Mouse (Mus musculus) megakaryocyte, embryonic 14.5 days (primary cell): ENCODE results near the gene Anks1b. TPM values are rescaled to one million over a fixed set of nuclear protein-coding genes. Genes with fewer than 3 reads are reported as not detected.

Source experiments
- H3K27me3 ChIP-seq: replicated peaks from 2 replicates; pipeline ENCODE3; 2012; ENCODE audit warnings: inconsistent platforms
- H3K36me3 ChIP-seq: replicated peaks from 2 replicates; pipeline ENCODE3; 2012; ENCODE audit warnings: low read length, inconsistent platforms, mixed read lengths
- H3K4me1 ChIP-seq: 2 replicates; pipeline ENCODE4 v1.6.1; 2012; ENCODE audit warnings: inconsistent platforms
- H3K4me3 ChIP-seq: replicated peaks from 2 replicates; pipeline ENCODE3; 2012; ENCODE audit warnings: moderate library complexity, mild to moderate bottlenecking, inconsistent platforms
- H3K9me3 ChIP-seq: 2 replicates; pipeline ENCODE4 v1.6.1; 2012; ENCODE audit warnings: inconsistent platforms
- FLI1 ChIP-seq: IDR thresholded peaks from 2 replicates; pipeline ENCODE4 v1.6.1; 2012; ENCODE audit warnings: low read length, inconsistent platforms, mixed read lengths
- GATA1 ChIP-seq: IDR thresholded peaks from 3 replicates; pipeline ENCODE4 v1.6.1; 2012; ENCODE audit warnings: mixed read lengths, low read length, inconsistent platforms, borderline replicate concordance
- polyA plus RNA-seq: library from polyadenylated mRNA; stranded (reverse); fragments of >175 nt; gene quantifications from 2 replicates; pipeline ENCODE4 v1.2.3, GENCODE M21; 2012; ENCODE audit warnings: low replicate concordance; ENCODE audit not compliant: insufficient read depth

Gene Anks1b
- polyA plus RNA-seq, 1 experiment: not detected

GRCm38 (mm10) chr10:90431527-90431926 lies 558.2 kb downstream of the Anks1b start:
- TF ChIP-seq FLI1: no peak
- TF ChIP-seq GATA1: no peak
- H3K4me3 ChIP-seq: no peak overlapping the region

GRCm38 (mm10) chr10:90431974-90432373 lies 558.7 kb downstream of the Anks1b start:
- H3K27me3 ChIP-seq: no peaks in the 10 kb centered on the region
- no peak overlapping the region for H3K4me3 ChIP-seq
- TF ChIP-seq GATA1 (no peak), FLI1 (no peak)
- no peaks in the 10 kb centered on the region for H3K36me3 ChIP-seq
- H3K9me3 ChIP-seq: peaks cover 15% of the 10 kb centered on the region
- H3K4me1 ChIP-seq: no peaks in the 10 kb centered on the region

More at GRCm38 (mm10) chr10:90431527-90431926, 558.2 kb downstream of the Anks1b start:
- peaks cover 15% of the 10 kb centered on the region for H3K9me3 ChIP-seq
- no peaks in the 10 kb centered on the region for H3K27me3 ChIP-seq
- H3K4me1 ChIP-seq: no peaks in the 10 kb centered on the region
- H3K36me3 ChIP-seq: no peaks in the 10 kb centered on the region

- Histone ChIP-seq H3K27me3 (no peaks in the 10 kb centered on the region), H3K36me3 (no peaks in the 10 kb centered on the region), H3K4me1 (no peaks in the 10 kb centered on the region), H3K4me3 (no peak overlapping the region), H3K9me3 (peaks cover 15% of the 10 kb centered on the region)
- TF ChIP-seq FLI1 (no peak), GATA1 (no peak)
Observed at GRCm38 (mm10) chr10:90432479-90432878, 559.2 kb downstream of the Anks1b start.

GRCm38 (mm10) chr10:90441036-90441435 lies 567.7 kb downstream of the Anks1b start:
- no peak overlapping the region for H3K4me3 ChIP-seq
- TF ChIP-seq GATA1 (no peak), FLI1 (no peak)
- no peaks in the 10 kb centered on the region for H3K27me3 ChIP-seq

GRCm38 (mm10) chr10:90441656-90442055 lies 568.3 kb downstream of the Anks1b start:
- Histone ChIP-seq H3K27me3 (no peaks in the 10 kb centered on the region), H3K9me3 (peaks cover 8% of the 10 kb centered on the region; the same call in 1 of the 2 replicates), H3K36me3 (no peaks in the 10 kb centered on the region), H3K4me3 (no peak overlapping the region), H3K4me1 (no peaks in the 10 kb centered on the region)
- TF ChIP-seq GATA1 (no peak), FLI1 (no peak)

More at GRCm38 (mm10) chr10:90441036-90441435, 567.7 kb downstream of the Anks1b start:
- no peaks in the 10 kb centered on the region for H3K4me1 ChIP-seq
- H3K36me3 ChIP-seq: no peaks in the 10 kb centered on the region
- H3K9me3 ChIP-seq: peaks cover 8% of the 10 kb centered on the region; the same call in 1 of the 2 replicates

- H3K27me3 ChIP-seq: no peaks in the 10 kb centered on the region
- no peaks in the 10 kb centered on the region for H3K36me3 ChIP-seq
- H3K9me3 ChIP-seq: peaks cover 16% of the 10 kb centered on the region
- no peak overlapping the region for H3K4me3 ChIP-seq
- H3K4me1 ChIP-seq: no peaks in the 10 kb centered on the region
- TF ChIP-seq GATA1: no peak
- TF ChIP-seq FLI1: no peak
Observed at GRCm38 (mm10) chr10:90464906-90465305, 591.6 kb downstream of the Anks1b start.

GRCm38 (mm10) chr10:90465426-90465825 lies 592.1 kb downstream of the Anks1b start:
- Histone ChIP-seq H3K4me1 (no peaks in the 10 kb centered on the region), H3K9me3 (peaks cover 20% of the 10 kb centered on the region), H3K4me3 (no peak overlapping the region), H3K36me3 (no peaks in the 10 kb centered on the region), H3K27me3 (no peaks in the 10 kb centered on the region)
- TF ChIP-seq GATA1 (no peak), FLI1 (no peak)

- no peaks in the 10 kb centered on the region for H3K4me1 ChIP-seq
- no peak for TF ChIP-seq GATA1
- TF ChIP-seq FLI1: no peak
- H3K9me3 ChIP-seq: peaks cover 25% of the 10 kb centered on the region
- H3K36me3 ChIP-seq: no peaks in the 10 kb centered on the region
- H3K27me3 ChIP-seq: no peaks in the 10 kb centered on the region
- H3K4me3 ChIP-seq: no peak overlapping the region
Observed at GRCm38 (mm10) chr10:90467546-90467945, 594.2 kb downstream of the Anks1b start.

- Histone ChIP-seq H3K36me3 (no peaks in the 10 kb centered on the region), H3K4me1 (no peaks in the 10 kb centered on the region), H3K27me3 (no peaks in the 10 kb centered on the region), H3K4me3 (no peak overlapping the region), H3K9me3 (peaks cover 17% of the 10 kb centered on the region)
- TF ChIP-seq FLI1 (no peak), GATA1 (no peak)
Observed at GRCm38 (mm10) chr10:90493436-90493835, 620.1 kb downstream of the Anks1b start.

GRCm38 (mm10) chr10:90493996-90494642 lies 620.8 kb downstream of the Anks1b start:
- H3K4me1 ChIP-seq: no peaks in the 10 kb centered on the region
- peaks cover 11% of the 10 kb centered on the region; the same call in 1 of the 2 replicates for H3K9me3 ChIP-seq
- no peaks in the 10 kb centered on the region for H3K36me3 ChIP-seq
- H3K4me3 ChIP-seq: no peak overlapping the region
- no peaks in the 10 kb centered on the region for H3K27me3 ChIP-seq
- TF ChIP-seq FLI1 (no peak), GATA1 (no peak)
